Comparison of ENCODE assay signal across 8 mouse cellular contexts in genomic region chr10:43173141-43173827, GRCm38 (mm10). TPM values are rescaled to one million over a fixed set of nuclear protein-coding genes. Genes with fewer than 3 reads are reported as not detected.
DNase-seq lines count a peak whose midpoint lies in the region; ATAC-seq lines count a peak whose summit lies in the region.

No protein-coding gene starts in this region.

- no peaks in the 10 kb centered on the region for H3K27me3 ChIP-seq in forebrain, embryonic 14.5 days (replicated peaks; ENCODE audit: control insufficient read depth, insufficient read depth, low read length)
- peaks cover 56% of the 10 kb centered on the region for H3K27me3 ChIP-seq in lung, embryonic 16.5 days (ENCODE audit: control insufficient read depth, insufficient read depth, low read depth, low read length)

- H3K27ac ChIP-seq in brown adipose tissue, adult 24 weeks (replicated peaks; ENCODE audit: low read depth, low read length): no peak overlapping the region
- peak overlapping the region; percentile 96 for H3K27ac ChIP-seq in forebrain, embryonic 14.5 days (ENCODE audit: low read depth, low read length)
- H3K27ac ChIP-seq in lung, embryonic 16.5 days (ENCODE audit: low read length): no peak overlapping the region

- no peaks in the 10 kb centered on the region for H3K4me1 ChIP-seq in brown adipose tissue, adult 24 weeks (ENCODE audit: control insufficient read depth, insufficient read depth, insufficient read length, low read length)
- H3K4me1 ChIP-seq in forebrain, embryonic 14.5 days (ENCODE audit: control insufficient read depth, insufficient read depth, low read length): peaks cover 27% of the 10 kb centered on the region
- H3K4me1 ChIP-seq in lung, embryonic 16.5 days (replicated peaks; ENCODE audit: control insufficient read depth, insufficient read depth, low read length): peaks cover 14% of the 10 kb centered on the region

- peak overlapping the region; percentile 61 for H3K4me3 ChIP-seq in brown adipose tissue, adult 24 weeks (ENCODE audit: insufficient read depth, low read depth, low read length)
- H3K4me3 ChIP-seq in forebrain, embryonic 14.5 days (ENCODE audit: low read depth, low read length): peak overlapping the region; percentile 85
- H3K4me3 ChIP-seq in lung, embryonic 16.5 days (ENCODE audit: low read length): peak overlapping the region; percentile 74

- no peaks in the 10 kb centered on the region for H3K36me3 ChIP-seq in forebrain, embryonic 14.5 days (ENCODE audit: control insufficient read depth, insufficient read depth, low read length)
- H3K36me3 ChIP-seq in lung, embryonic 16.5 days (ENCODE audit: control insufficient read depth, insufficient read depth, low read length): no peaks in the 10 kb centered on the region

- peak; percentile 67 for DNase-seq in NIH3T3 (ENCODE audit: low read depth)
- DNase-seq in forebrain, embryonic 14.5 days (ENCODE audit: low spot score): peak; percentile 79
- DNase-seq in heart, postnatal 14 days: peak; percentile 87
- DNase-seq in kidney, postnatal 4 days: peak; percentile 78 to 86
- peak; percentile 30 for DNase-seq in retina, postnatal 7 days (ENCODE audit: low read depth, low spot score)

- H3K9me3 ChIP-seq in forebrain, embryonic 14.5 days (replicated peaks; ENCODE audit: control insufficient read depth, low read length): no peaks in the 10 kb centered on the region
- H3K9me3 ChIP-seq in lung, embryonic 16.5 days (ENCODE audit: control insufficient read depth, low read length): no peaks in the 10 kb centered on the region

- under 1% methylated on average over 53 of the region's 53 CpGs for WGBS in forebrain, embryonic 14.5 days
- under 1% methylated on average over 52 of the region's 53 CpGs for WGBS in lung, embryonic 16.5 days

- H3K4me2 ChIP-seq in forebrain, embryonic 14.5 days (ENCODE audit: low read length): peak overlapping the region; percentile 92
- H3K4me2 ChIP-seq in lung, embryonic 16.5 days (ENCODE audit: low read depth, low read length): peak overlapping the region; percentile 99

- peak; percentile 16 for ATAC-seq in forebrain, embryonic 14.5 days
- ATAC-seq in lung, embryonic 16.5 days (ENCODE audit: low read depth): peak; percentile 74
- no peak for ATAC-seq in megakaryocyte-erythroid progenitor cell, adult 5-6 weeks (replicated peaks; ENCODE audit: low FRiP score, low TSS enrichment, poor library complexity, severe bottlenecking)

- intact Hi-C loops in heart, postnatal 14 days (cut with DNase I): loop anchor here (5.0 kb wide), 2 partner anchors 136 to 166 kb away; no protein-coding TSS in a partner anchor

- peak overlapping the region; percentile 93 for H3K9ac ChIP-seq in forebrain, embryonic 14.5 days (ENCODE audit: low read length)
- H3K9ac ChIP-seq in lung, embryonic 16.5 days (ENCODE audit: low read length): peak overlapping the region; percentile 67

RNA-seq across cellular contexts. Expression of gene Sobp, which starts 1.0 kb away (rescaled TPM):
- 0.54 and 0.95 TPM in 2 replicates for polyA plus RNA-seq in brown adipose tissue, adult 24 weeks (2012; ENCODE audit: insufficient read depth, insufficient read length, missing spikeins)
- polyA plus RNA-seq in forebrain, embryonic 14.5 days (2014; fragmentation: Nextera tagmentation; extraction: Ambion mirVana): 12.8 and 14.5 TPM in 2 replicates
- total RNA-seq in heart, postnatal 14 days (2021): 10 to 100 TPM; 14.4 to 14.6 TPM
- polyA plus RNA-seq in lung, embryonic 16.5 days (2015; fragmentation: Nextera tagmentation; extraction: Ambion mirVana): 0.29 and 0.31 TPM in 2 replicates
- not detected in 2 replicates for total RNA-seq in megakaryocyte-erythroid progenitor cell, adult 5-6 weeks (2014; fragmentation: Nextera tagmentation)
- total RNA-seq in megakaryocyte-erythroid progenitor cell, adult 5-6 weeks (2017): not detected in 2 replicates

RNA-seq across cellular contexts. Expression of gene 9030612E09Rik, which starts 1.2 kb away (rescaled TPM):
- polyA plus RNA-seq in brown adipose tissue, adult 24 weeks (2012; ENCODE audit: insufficient read depth, insufficient read length, missing spikeins): not detected in 2 replicates
- polyA plus RNA-seq in forebrain, embryonic 14.5 days (2014; fragmentation: Nextera tagmentation; extraction: Ambion mirVana): 2.0 TPM in 2 replicates
- total RNA-seq in heart, postnatal 14 days (2021): 1 to 10 TPM; 2.5 to 2.8 TPM
- 0.13 and 0.19 TPM in 2 replicates for polyA plus RNA-seq in lung, embryonic 16.5 days (2015; fragmentation: Nextera tagmentation; extraction: Ambion mirVana)
- total RNA-seq in megakaryocyte-erythroid progenitor cell, adult 5-6 weeks (2014; fragmentation: Nextera tagmentation): not detected in 2 replicates
- total RNA-seq in megakaryocyte-erythroid progenitor cell, adult 5-6 weeks (2017): not detected in 2 replicates

RNA-seq across cellular contexts. Expression of gene Pdss2, which starts 48.0 kb away (rescaled TPM):
- 16.7 and 22.1 TPM in 2 replicates for polyA plus RNA-seq in brown adipose tissue, adult 24 weeks (2012; ENCODE audit: insufficient read depth, insufficient read length, missing spikeins)
- polyA plus RNA-seq in forebrain, embryonic 14.5 days (2014; fragmentation: Nextera tagmentation; extraction: Ambion mirVana): 13.3 and 13.9 TPM in 2 replicates
- 10 to 100 TPM; 23.7 to 27.3 TPM for total RNA-seq in heart, postnatal 14 days (2021)
- polyA plus RNA-seq in lung, embryonic 16.5 days (2015; fragmentation: Nextera tagmentation; extraction: Ambion mirVana): 9.7 and 10.0 TPM in 2 replicates
- total RNA-seq in megakaryocyte-erythroid progenitor cell, adult 5-6 weeks (2014; fragmentation: Nextera tagmentation): 18.9 and 20.2 TPM in 2 replicates
- 25.5 and 27.2 TPM in 2 replicates for total RNA-seq in megakaryocyte-erythroid progenitor cell, adult 5-6 weeks (2017)

Comparison
In these comparisons a context has a peak if more than half of its experiments do, and no peak if none do; other contexts are left out.
1. DNase-seq: peak in every context shown above with its lines; median percentile 87 in heart, postnatal 14 days; 82 in kidney, postnatal 4 days; 79 in forebrain, embryonic 14.5 days; 67 in NIH3T3; 30 in retina, postnatal 7 days.